In the genomic region with DNA sequence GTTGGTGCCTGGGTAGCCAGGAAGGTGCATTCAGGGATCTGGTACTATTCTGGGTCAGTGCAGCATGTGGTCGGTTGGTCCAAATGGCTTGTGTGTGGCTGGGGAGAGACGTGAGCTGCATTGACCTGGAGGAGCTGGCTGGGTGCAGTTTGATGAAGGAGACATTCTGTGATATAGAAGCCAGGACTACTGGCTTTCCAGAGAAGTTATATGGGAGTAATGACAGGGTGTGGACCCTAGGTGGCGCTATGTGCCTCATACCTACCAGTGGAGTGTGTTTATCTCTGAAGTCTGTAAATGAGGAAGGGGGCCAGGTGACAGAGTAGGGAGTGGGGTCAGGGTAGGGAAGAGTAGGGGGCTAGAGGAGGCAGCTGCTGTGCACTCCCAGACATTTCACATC, we compare ENCODE assay signal across 14 mouse cellular contexts. TPM values are rescaled to one million over a fixed set of nuclear protein-coding genes. Genes with fewer than 3 reads are reported as not detected.
DNase-seq lines count a peak whose midpoint lies in the region; ATAC-seq and TF ChIP-seq lines count a peak whose summit lies in the region.
"Had no signal": no experiment of that assay in that cellular context is flagged by ENCODE, and none has a peak within 500 bp of the region (broad histone marks: within the 10 kb centered on the region; RNA-seq: fewer than 3 reads in every experiment).

No protein-coding gene starts in this region.

- TF ChIP-seq CTCF in intestine, postnatal 0 days (IDR thresholded peaks at IDR 0.05; ENCODE audit: low read depth): peak; percentile 40

- 38% methylated on average over 3 of the region's 3 CpGs for WGBS in intestine, postnatal 0 days
- 33% methylated on average over 3 of the region's 3 CpGs for WGBS in intestine, embryonic 16.5 days

- no peaks in the 10 kb centered on the region for H3K4me1 ChIP-seq in intestine, postnatal 0 days (replicated peaks; ENCODE audit: control insufficient read depth, insufficient read depth, low read length)
- H3K4me1 ChIP-seq in intestine, embryonic 16.5 days (ENCODE audit: control insufficient read depth, insufficient read depth, low read length): no peaks in the 10 kb centered on the region
- H3K4me1 ChIP-seq: embryonic facial prominence, embryonic 10.5 days; forebrain, embryonic 10.5 days had no signal

- H3K4me3 ChIP-seq in intestine, postnatal 0 days (ENCODE audit: low read depth, low read length): no peak overlapping the region
- no peak overlapping the region for H3K4me3 ChIP-seq in intestine, embryonic 16.5 days (ENCODE audit: low read length)
- H3K4me3 ChIP-seq: embryonic facial prominence, embryonic 10.5 days; forebrain, embryonic 10.5 days; myocyte had no signal

- H3K4me2 ChIP-seq in intestine, postnatal 0 days (replicated peaks; ENCODE audit: low read depth): no peak overlapping the region
- H3K4me2 ChIP-seq in intestine, embryonic 16.5 days (ENCODE audit: low read depth, low read length): no peak overlapping the region

- no peak overlapping the region for H3K9ac ChIP-seq in intestine, postnatal 0 days (ENCODE audit: low read depth, low read length)
- H3K9ac ChIP-seq in intestine, embryonic 16.5 days (ENCODE audit: low read depth, low read length): no peak overlapping the region

- H3K27me3 ChIP-seq in intestine, postnatal 0 days (replicated peaks; ENCODE audit: control insufficient read depth, insufficient read depth, low read length): 0 out of 2 replicates have a peak, but pooled peaks cover 3% of the 10 kb centered on the region
- peaks cover 9% of the 10 kb centered on the region for H3K27me3 ChIP-seq in intestine, embryonic 16.5 days (replicated peaks; ENCODE audit: control insufficient read depth, insufficient read depth, low read length)

- no peaks in the 10 kb centered on the region for H3K9me3 ChIP-seq in intestine, postnatal 0 days (ENCODE audit: control insufficient read depth)
- peaks cover 3% of the 10 kb centered on the region; the same call in 1 of the 2 replicates for H3K9me3 ChIP-seq in intestine, embryonic 16.5 days (ENCODE audit: control insufficient read depth, low read length)
- H3K9me3 ChIP-seq: forebrain, embryonic 10.5 days had no signal

- no peaks in the 10 kb centered on the region for H3K36me3 ChIP-seq in intestine, postnatal 0 days (ENCODE audit: control insufficient read depth, insufficient read depth)
- no peaks in the 10 kb centered on the region for H3K36me3 ChIP-seq in intestine, embryonic 16.5 days (ENCODE audit: control insufficient read depth, insufficient read depth, low read length)
- H3K36me3 ChIP-seq: embryonic facial prominence, embryonic 10.5 days; forebrain, embryonic 10.5 days had no signal

- no peak for ATAC-seq in intestine, postnatal 0 days
- ATAC-seq in intestine, embryonic 16.5 days: no peak
- ATAC-seq in common myeloid progenitor, adult 5-6 weeks (replicated peaks; ENCODE audit: low read depth, poor library complexity, severe bottlenecking): 0 out of 2 replicates have a peak, but pooled peaks have one; percentile 37
- ATAC-seq: inflammation-experienced regulatory T-cells, adult 6 months had no signal

- peak; percentile 48 for DNase-seq in 416B (ENCODE audit: low read depth)
- DNase-seq in CD4-positive helper T cell, adult 2 months (ENCODE audit: low read depth, low spot score): peak; percentile 14
- DNase-seq in urinary bladder, postnatal 4 days (ENCODE audit: low spot score in 2 of 2): no peak
- no peak for DNase-seq in urinary bladder, postnatal 36 days (ENCODE audit: low spot score in 2 of 2)
- DNase-seq: adrenal gland, postnatal 25 days; gastrocnemius, postnatal 25 days; thymus, adult 18-20 months had no signal

- no peak overlapping the region for H3K27ac ChIP-seq in intestine, postnatal 0 days (ENCODE audit: low read depth, low read length)
- H3K27ac ChIP-seq in intestine, embryonic 16.5 days (ENCODE audit: low read length): no peak overlapping the region
- H3K27ac ChIP-seq: embryonic facial prominence, embryonic 10.5 days; forebrain, embryonic 10.5 days had no signal

RNA-seq across cellular contexts. Expression of a gene that starts 21.1 kb away (rescaled TPM):
- 2.8 and 3.0 TPM in 2 replicates for polyA plus RNA-seq in intestine, postnatal 0 days (2015; fragmentation: Nextera tagmentation; extraction: Ambion mirVana)
- 2.8 and 3.3 TPM in 2 replicates for polyA plus RNA-seq in intestine, embryonic 16.5 days (2015; fragmentation: Nextera tagmentation; extraction: Ambion mirVana)
- total RNA-seq in common myeloid progenitor, adult 5-6 weeks (2017): not detected in 2 replicates
- total RNA-seq: gastrocnemius, postnatal 25 days had no signal
- polyA plus RNA-seq: inflammation-experienced regulatory T-cells, adult 6 months; myocyte had no signal

Comparison
In these comparisons a context has a peak if more than half of its experiments do, and no peak if none do; other contexts are left out.
1. DNase-seq: peak in 416B (single experiment) and CD4-positive helper T cell, adult 2 months (single experiment); none in urinary bladder, postnatal 4 days (0 of 2) and urinary bladder, postnatal 36 days (0 of 2).